Mouse (Mus musculus) heart, postnatal 0 days (tissue): ENCODE results near the gene Mettl1. TPM values are rescaled to one million over a fixed set of nuclear protein-coding genes. Genes with fewer than 3 reads are reported as not detected.

Experiments used
- ATAC-seq: fragments of 200-750 bp; cut with Nextera tagmentation; 2 replicates; pipeline ENCODE4 v1.8.0; 2017; ENCODE audit warnings: low read depth, moderate number of reproducible peaks, moderate library complexity; ENCODE audit not compliant: insufficient read depth
- DNase-seq: peaks from one replicate; pipeline ENCODE4 v3.0.0-alpha.2; 2016; ENCODE audit warnings: low spot score
- H3K27ac ChIP-seq: fragments of 300-500 bp; sonication (generic); 2 replicates; pipeline ENCODE4 v1.5.1; 2014; ENCODE audit warnings: low read depth, mild to moderate bottlenecking
- H3K27me3 ChIP-seq: fragments of 300-500 bp; sonication (generic); 2 replicates; pipeline ENCODE4 v1.6.1; 2014; ENCODE audit warnings: low read length, mixed read lengths; ENCODE audit not compliant: control insufficient read depth, insufficient read depth
- H3K36me3 ChIP-seq: fragments of 300-500 bp; sonication (generic); replicated peaks from 2 replicates; pipeline ENCODE4 v1.6.1; 2014; ENCODE audit warnings: low read length, mixed read lengths; ENCODE audit not compliant: control insufficient read depth, insufficient read depth
- H3K4me1 ChIP-seq: fragments of 300-500 bp; sonication (generic); 2 replicates; pipeline ENCODE4 v1.6.1; 2014; ENCODE audit warnings: antibody characterized with exemption; ENCODE audit not compliant: control insufficient read depth, insufficient read depth
- H3K4me2 ChIP-seq: fragments of 300-500 bp; sonication (generic); 2 replicates; pipeline ENCODE4 v1.6.1; 2014; ENCODE audit warnings: low read depth, mild to moderate bottlenecking, low read length, moderate library complexity
- H3K4me3 ChIP-seq: fragments of 300-500 bp; sonication (generic); 2 replicates; pipeline ENCODE4 v1.5.1; 2014; ENCODE audit warnings: low read depth, low read length
- H3K9ac ChIP-seq: fragments of 300-500 bp; sonication (generic); replicated peaks from 2 replicates; pipeline ENCODE4 v1.6.1; 2014; ENCODE audit warnings: low read depth, low read length, mixed read lengths
- H3K9me3 ChIP-seq: fragments of 300-500 bp; sonication (generic); replicated peaks from 2 replicates; pipeline ENCODE4 v1.6.1; 2016; ENCODE audit warnings: low read length; ENCODE audit not compliant: control insufficient read depth
- CTCF ChIP-seq: IDR thresholded peaks from 2 replicates; pipeline ENCODE4 v1.5.1; 2016; ENCODE audit warnings: antibody characterized with exemption, control low read depth, low read depth
- EP300 ChIP-seq: IDR thresholded peaks from 2 replicates; pipeline ENCODE4 v1.6.1; 2016; ENCODE audit warnings: antibody characterized with exemption, low read depth
- WGBS: fragments of 180-500 bp; shearing (Covaris S2); extraction: QIAGEN DNeasy Blood & Tissue Kit; methylation state at CpG from one replicate; pipeline ENCODE4 v1.1.7; 2014; 5-methylcytosine and 5-hydroxymethylcytosine counted together
- polyA plus RNA-seq: library from polyadenylated mRNA; unstranded; fragments of >200 nt; fragmentation: Nextera tagmentation; extraction: Ambion mirVana; gene quantifications from 2 replicates; pipeline ENCODE4 v1.2.1, GENCODE M21; 2015
- total RNA-seq: library from RNA; depleted of rRNA; stranded (reverse); fragments of >200 nt; gene quantifications from 2 replicates; pipeline ENCODE4 v1.2.3, GENCODE M21; 2014; ENCODE audit warnings: low replicate concordance; rRNA removed

Gene Mettl1
- total RNA-seq, result 9.2 and 16.2 TPM in 2 replicates
- 19.6 and 20.6 TPM in 2 replicates for polyA plus RNA-seq

GRCm38 (mm10) chr10:127041274-127041766 lies at the start of gene Mettl1, which contains the start of gene Eef1akmt3:
TSS of gene Mettl1 (plus strand) at chr10:127041414.
TSS of gene Eef1akmt3 (minus strand) at chr10:127041513.
- Histone ChIP-seq H3K27ac (0 out of 2 replicates have a peak within 1 kb of the TSS, but pooled peaks have one; percentile 49), H3K4me2 (peak within 1 kb of the TSS; percentile 96), H3K9me3 (no peaks in the 10 kb centered on the region), H3K4me1 (peaks cover 11% of the 10 kb centered on the region; the same call in 1 of the 2 replicates), H3K9ac (peak within 1 kb of the TSS; percentile 49), H3K27me3 (peaks cover 10% of the 10 kb centered on the region; the same call in 1 of the 2 replicates), H3K36me3 (peaks cover 7% of the 10 kb centered on the region; the same call in 1 of the 2 replicates), H3K4me3 (peak within 1 kb of the TSS; percentile 79)
- ATAC-seq, result peak; percentile 39; the same call in 1 of the 2 replicates
- under 1% methylated on average over 28 of the region's 28 CpGs for WGBS
- TF ChIP-seq CTCF (no peak), EP300 (no peak)
- no peak for DNase-seq

GRCm38 (mm10) chr10:126991676-126992075 lies 49.5 kb upstream of the Mettl1 start:
- H3K36me3 ChIP-seq, result peaks cover 51% of the 10 kb centered on the region
- peaks cover 33% of the 10 kb centered on the region for H3K4me1 ChIP-seq
- ATAC-seq (no peak), DNase-seq (no peak)
- H3K9me3 ChIP-seq, result no peaks in the 10 kb centered on the region
- H3K4me3 ChIP-seq, result no peak overlapping the region
- 53% methylated on average over 3 of the region's 3 CpGs for WGBS
- H3K9ac ChIP-seq, result no peak overlapping the region
- no peaks in the 10 kb centered on the region for H3K27me3 ChIP-seq
- TF ChIP-seq EP300, result no peak
- no peak for TF ChIP-seq CTCF
- H3K27ac ChIP-seq, result no peak overlapping the region
- H3K4me2 ChIP-seq, result no peak overlapping the region

GRCm38 (mm10) chr10:126993621-126994020 lies 47.6 kb upstream of the Mettl1 start:
- no peak overlapping the region for H3K27ac ChIP-seq
- H3K4me3 ChIP-seq, result no peak overlapping the region
- no peaks in the 10 kb centered on the region for H3K9me3 ChIP-seq
- H3K4me2 ChIP-seq, result no peak overlapping the region
- no peak for DNase-seq
- 68% methylated on average over 3 of the region's 3 CpGs for WGBS
- H3K4me1 ChIP-seq, result peaks cover 15% of the 10 kb centered on the region
- TF ChIP-seq CTCF, result no peak
- no peak for TF ChIP-seq EP300
- no peak overlapping the region for H3K9ac ChIP-seq
- H3K27me3 ChIP-seq, result no peaks in the 10 kb centered on the region
- peaks cover 66% of the 10 kb centered on the region for H3K36me3 ChIP-seq
- no peak for ATAC-seq

- ATAC-seq, result no peak
- Histone ChIP-seq H3K4me3 (no peak overlapping the region), H3K27ac (no peak overlapping the region), H3K36me3 (peaks cover 65% of the 10 kb centered on the region), H3K4me2 (no peak overlapping the region), H3K9me3 (no peaks in the 10 kb centered on the region), H3K27me3 (no peaks in the 10 kb centered on the region), H3K4me1 (no peaks in the 10 kb centered on the region), H3K9ac (no peak overlapping the region)
- no peak for TF ChIP-seq EP300
- no peak for TF ChIP-seq CTCF
- 56% methylated on average over 13 of the region's 13 CpGs for WGBS
- DNase-seq, result no peak
These were observed 43.7 kb upstream of the Mettl1 start for GRCm38 (mm10) chr10:126997340-126998113.

GRCm38 (mm10) chr10:127000529-127000928 lies 40.7 kb upstream of the Mettl1 start, which contains the start of gene Avil:
TSS of gene Avil (plus strand) at chr10:127000709.
- H3K4me2 ChIP-seq, result no peak within 1 kb of the TSS
- DNase-seq (no peak), ATAC-seq (peak; percentile 18; the same call in 1 of the 2 replicates)
- no peak within 1 kb of the TSS for H3K4me3 ChIP-seq
- no peaks in the 10 kb centered on the region for H3K4me1 ChIP-seq
- H3K9ac ChIP-seq, result no peak within 1 kb of the TSS
- H3K9me3 ChIP-seq, result no peaks in the 10 kb centered on the region
- H3K27me3 ChIP-seq, result no peaks in the 10 kb centered on the region
- WGBS, result 81% methylated on average over 5 of the region's 5 CpGs
- peaks cover 35% of the 10 kb centered on the region for H3K36me3 ChIP-seq
- no peak for TF ChIP-seq EP300
- no peak for TF ChIP-seq CTCF
- no peak within 1 kb of the TSS for H3K27ac ChIP-seq
